Mouse (Mus musculus) small intestine, adult 2 months (tissue): ENCODE measurements at regions not wholly inside any gene's neighbourhood (a gene's known extent, or its start where the extent isn't known, plus 50 kb on each side); places are given as distances from the start of the nearest gene placed in this dataset.
A peak's percentile ranks its signal among the peaks of the same experiment; 100 is the strongest.

Experiments
- H3K27ac ChIP-seq: fragments of 200-500 bp; 2 replicates; pipeline ENCODE4 v1.5.1; 2012; ENCODE audit warnings: low read depth, low read length, control low read depth, inconsistent platforms; ENCODE audit not compliant: insufficient read depth
- H3K27me3 ChIP-seq: fragments of 200-500 bp; 2 replicates; pipeline ENCODE4 v1.6.1; 2012; ENCODE audit warnings: mild to moderate bottlenecking, moderate library complexity, low read length, inconsistent platforms; ENCODE audit not compliant: control insufficient read depth, insufficient read depth
- H3K36me3 ChIP-seq: fragments of 200-500 bp; 2 replicates; pipeline ENCODE4 v1.6.1; 2012; ENCODE audit warnings: mild to moderate bottlenecking, low read length, control low read depth, inconsistent platforms; ENCODE audit not compliant: control insufficient read depth, insufficient read depth
- H3K4me1 ChIP-seq: fragments of 200-500 bp; 2 replicates; pipeline ENCODE4 v1.6.1; 2012; ENCODE audit warnings: low read length, inconsistent platforms, mixed read lengths; ENCODE audit not compliant: control insufficient read depth, insufficient read depth, insufficient read length
- H3K4me3 ChIP-seq: fragments of 200-500 bp; 2 replicates; pipeline ENCODE4 v1.5.1; 2012; ENCODE audit warnings: low read depth, mild to moderate bottlenecking, control low read depth, inconsistent platforms, low read length, moderate library complexity
- CTCF ChIP-seq: fragments of 200-500 bp; IDR thresholded peaks from 2 replicates; pipeline ENCODE4 v1.5.1; 2012; ENCODE audit warnings: low read depth, mild to moderate bottlenecking, control low read depth, inconsistent platforms, low read length, moderate library complexity, mixed read lengths; ENCODE audit not compliant: insufficient replicate concordance, insufficient read length; ENCODE audit errors: extremely low read depth
- POLR2A ChIP-seq: fragments of 200-500 bp; IDR thresholded peaks from 2 replicates; pipeline ENCODE4 v1.6.1; 2012; ENCODE audit warnings: low read depth, mild to moderate bottlenecking, control low read depth, inconsistent platforms, low read length, moderate library complexity
- WGBS: fragments of 180-500 bp; shearing (Covaris S2); methylation state at CpG from one replicate; pipeline ENCODE4 v1.1.7; 2018; 5-methylcytosine and 5-hydroxymethylcytosine counted together

GRCm38 (mm10) chr2:45205756-45206155, 88.6 kb upstream of the Zeb2 start:
- TF ChIP-seq CTCF = no peak
- no peak for TF ChIP-seq POLR2A
- no peaks in the 10 kb centered on the region for H3K36me3 ChIP-seq
- H3K27ac ChIP-seq = no peak overlapping the region
- no peaks in the 10 kb centered on the region for H3K27me3 ChIP-seq
- H3K4me1 ChIP-seq = no peaks in the 10 kb centered on the region
- no peak overlapping the region for H3K4me3 ChIP-seq
- WGBS = 74% methylated on average over 6 of the region's 6 CpGs

GRCm38 (mm10) chr2:45205211-45205610, 88.0 kb upstream of the Zeb2 start:
- TF ChIP-seq CTCF = no peak
- TF ChIP-seq POLR2A = no peak
- WGBS = 78% methylated on average over 3 of the region's 3 CpGs
- Histone ChIP-seq H3K4me1 (no peaks in the 10 kb centered on the region), H3K27me3 (no peaks in the 10 kb centered on the region), H3K27ac (no peak overlapping the region), H3K4me3 (no peak overlapping the region), H3K36me3 (no peaks in the 10 kb centered on the region)

GRCm38 (mm10) chr2:45197955-45198631, 80.9 kb upstream of the Zeb2 start:
- WGBS = 69% methylated on average over 13 of the region's 13 CpGs
- no peak for TF ChIP-seq CTCF
- TF ChIP-seq POLR2A = no peak
- Histone ChIP-seq H3K4me1 (no peaks in the 10 kb centered on the region), H3K27me3 (no peaks in the 10 kb centered on the region), H3K27ac (no peak overlapping the region), H3K4me3 (no peak overlapping the region), H3K36me3 (no peaks in the 10 kb centered on the region)

GRCm38 (mm10) chr2:45197342-45197741, 80.1 kb upstream of the Zeb2 start:
- no peaks in the 10 kb centered on the region for H3K36me3 ChIP-seq
- H3K4me3 ChIP-seq = no peak overlapping the region
- TF ChIP-seq POLR2A (no peak), CTCF (no peak)
- no peaks in the 10 kb centered on the region for H3K4me1 ChIP-seq
- H3K27ac ChIP-seq = peak overlapping the region; percentile 66
- no peaks in the 10 kb centered on the region for H3K27me3 ChIP-seq
- 69% methylated on average over 10 of the region's 10 CpGs for WGBS

- Histone ChIP-seq H3K36me3 (no peaks in the 10 kb centered on the region), H3K4me3 (no peak overlapping the region), H3K27ac (peak overlapping the region; percentile 66), H3K27me3 (no peaks in the 10 kb centered on the region), H3K4me1 (no peaks in the 10 kb centered on the region)
- 82% methylated on average over 4 of the region's 4 CpGs for WGBS
- TF ChIP-seq CTCF = no peak
- TF ChIP-seq POLR2A = no peak
Measured at GRCm38 (mm10) chr2:45196511-45196910, 79.3 kb upstream of the Zeb2 start.

GRCm38 (mm10) chr2:45194335-45194734, 77.1 kb upstream of the Zeb2 start:
- TF ChIP-seq CTCF = no peak
- TF ChIP-seq POLR2A = no peak
- Histone ChIP-seq H3K4me1 (no peaks in the 10 kb centered on the region), H3K27me3 (no peaks in the 10 kb centered on the region), H3K4me3 (no peak overlapping the region), H3K27ac (no peak overlapping the region), H3K36me3 (no peaks in the 10 kb centered on the region)
- 83% methylated on average over 7 of the region's 7 CpGs for WGBS

- Histone ChIP-seq H3K27ac (no peak overlapping the region), H3K36me3 (no peaks in the 10 kb centered on the region), H3K4me3 (no peak overlapping the region), H3K4me1 (no peaks in the 10 kb centered on the region), H3K27me3 (no peaks in the 10 kb centered on the region)
- TF ChIP-seq POLR2A = no peak
Measured at GRCm38 (mm10) chr2:45185621-45185999, 68.4 kb upstream of the Zeb2 start.
